Mouse (Mus musculus) liver, embryonic 15.5 days (tissue): Measurements from ENCODE around the gene Rnf167. TPM values are rescaled to one million over a fixed set of nuclear protein-coding genes. Genes with fewer than 3 reads are reported as not detected.
A peak's percentile ranks its signal among the peaks of the same experiment; 100 is the strongest.

Experiments used
- ATAC-seq: fragments of 200-750 bp; cut with Nextera tagmentation; 2 replicates; pipeline ENCODE4 v1.8.0; 2017; ENCODE audit warnings: moderate number of reproducible peaks, mild to moderate bottlenecking, moderate library complexity; ENCODE audit not compliant: insufficient read depth
- H3K27ac ChIP-seq: fragments of 300-500 bp; sonication (generic); replicated peaks from 2 replicates; pipeline ENCODE4 v1.5.1; 2015; ENCODE audit warnings: mild to moderate bottlenecking, inconsistent platforms
- H3K27me3 ChIP-seq: fragments of 300-500 bp; sonication (generic); 2 replicates; pipeline ENCODE4 v1.6.1; 2015; ENCODE audit warnings: mild to moderate bottlenecking, inconsistent platforms
- H3K36me3 ChIP-seq: fragments of 300-500 bp; sonication (generic); replicated peaks from 2 replicates; pipeline ENCODE4 v1.6.1; 2015; ENCODE audit warnings: moderate library complexity, mild to moderate bottlenecking, inconsistent platforms
- H3K4me1 ChIP-seq: fragments of 300-500 bp; sonication (generic); replicated peaks from 2 replicates; pipeline ENCODE4 v1.6.1; 2015; ENCODE audit warnings: inconsistent platforms
- H3K4me2 ChIP-seq: fragments of 300-500 bp; sonication (generic); 2 replicates; pipeline ENCODE4 v1.6.1; 2015; ENCODE audit warnings: moderate library complexity, mild to moderate bottlenecking, inconsistent platforms
- H3K4me3 ChIP-seq: fragments of 300-500 bp; sonication (generic); replicated peaks from 2 replicates; pipeline ENCODE4 v1.5.1; 2015; ENCODE audit warnings: mild to moderate bottlenecking, inconsistent platforms
- H3K9ac ChIP-seq: fragments of 300-500 bp; sonication (generic); 2 replicates; pipeline ENCODE4 v1.6.1; 2015; ENCODE audit warnings: moderate library complexity, mild to moderate bottlenecking, inconsistent platforms
- H3K9me3 ChIP-seq: fragments of 300-500 bp; sonication (generic); replicated peaks from 2 replicates; pipeline ENCODE4 v1.6.1; 2016; ENCODE audit warnings: inconsistent platforms
- WGBS: fragments of 180-500 bp; shearing (Covaris S2); methylation state at CpG from one replicate; pipeline ENCODE4 v1.1.7; 2015; ENCODE audit warnings: mixed read lengths; ENCODE audit not compliant: insufficient replicate concordance; 5-methylcytosine and 5-hydroxymethylcytosine counted together
- polyA plus RNA-seq: library from polyadenylated mRNA; unstranded; fragments of >200 nt; fragmentation: Nextera tagmentation; extraction: Ambion mirVana; gene quantifications from 2 replicates; pipeline ENCODE4 v1.2.1, GENCODE M21; 2015

Rnf167 gene
- polyA plus RNA-seq, 1 experiment from 2014 or later = 76.8 TPM

- Histone ChIP-seq H3K4me1 (peaks cover 57% of the 10 kb centered on the region), H3K36me3 (peaks cover 24% of the 10 kb centered on the region), H3K9me3 (no peaks in the 10 kb centered on the region), H3K4me3 (peak overlapping the region; percentile 99), H3K9ac (peak overlapping the region; percentile 98), H3K27ac (peak overlapping the region; percentile 99), H3K4me2 (peak overlapping the region; percentile 99), H3K27me3 (peaks cover 16% of the 10 kb centered on the region)
- no peak for ATAC-seq
- WGBS = 1% methylated on average over 61 of the region's 61 CpGs
These were observed 8.8 kb downstream of the Rnf167 start for GRCm38 (mm10) chr11:70655571-70656455.

DNA sequence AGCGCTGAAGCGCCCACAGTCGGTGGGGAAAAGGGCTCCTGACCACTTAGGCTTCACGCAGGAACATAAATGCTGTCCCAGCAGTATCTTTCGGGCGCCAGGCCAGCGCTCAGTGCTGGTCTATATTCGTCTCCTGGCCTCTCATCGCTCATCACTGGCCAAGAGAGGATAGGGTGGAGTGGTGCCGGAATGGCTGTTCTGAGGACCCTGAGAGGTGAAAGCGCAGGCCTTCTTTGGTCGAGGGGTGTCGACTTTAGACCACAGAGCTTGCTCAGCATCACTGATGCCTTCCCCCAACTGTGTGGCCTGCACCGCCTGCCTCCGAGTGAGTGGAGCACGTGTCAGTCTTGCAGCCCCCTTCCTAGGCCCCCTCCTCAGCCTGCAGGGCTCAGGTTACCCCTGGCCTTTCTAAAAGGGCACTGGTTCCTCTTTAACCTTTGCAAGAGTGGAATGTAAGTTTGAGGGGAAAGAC lies 9.5 kb downstream of the Rnf167 start:
- H3K4me1 ChIP-seq = peaks cover 51% of the 10 kb centered on the region
- H3K27ac ChIP-seq = peak overlapping the region; percentile 99
- peak overlapping the region; percentile 99 for H3K4me3 ChIP-seq
- no peak for ATAC-seq
- no peak overlapping the region; the same call in 1 of the 2 replicates for H3K9ac ChIP-seq
- peaks cover 19% of the 10 kb centered on the region for H3K36me3 ChIP-seq
- H3K4me2 ChIP-seq = peak overlapping the region; percentile 99
- H3K9me3 ChIP-seq = no peaks in the 10 kb centered on the region
- WGBS = 23% methylated on average over 16 of the region's 16 CpGs
- H3K27me3 ChIP-seq = peaks cover 16% of the 10 kb centered on the region

DNA sequence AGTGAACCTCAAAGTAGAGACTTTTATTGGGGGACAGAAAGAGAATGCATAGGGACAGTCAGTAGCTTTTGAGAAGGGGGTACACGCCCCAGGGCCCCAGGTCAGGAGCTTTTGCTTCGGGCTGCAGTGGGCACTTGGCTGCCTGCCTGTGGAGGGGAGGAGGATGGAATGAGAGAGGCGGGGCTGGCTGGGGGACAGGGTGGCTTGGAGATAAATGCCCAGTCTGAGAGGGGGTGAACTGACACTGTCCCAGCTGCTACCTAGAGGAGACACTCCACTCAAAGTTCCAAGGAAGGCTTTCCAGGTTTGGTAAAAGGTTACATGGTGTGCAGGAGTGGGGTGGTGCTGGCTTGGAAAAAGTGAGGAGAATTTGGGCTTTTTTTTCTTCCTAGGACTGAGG lies 9.9 kb downstream of the Rnf167 start, which contains the start of gene Eno3:
Eno3 (plus strand) TSS at position 239 of the 400 bp plus-strand sequence.
- peak within 1 kb of the TSS; percentile 98 for H3K9ac ChIP-seq
- 19% methylated on average over 3 of the region's 3 CpGs for WGBS
- H3K4me1 ChIP-seq = peaks cover 46% of the 10 kb centered on the region

DNA sequence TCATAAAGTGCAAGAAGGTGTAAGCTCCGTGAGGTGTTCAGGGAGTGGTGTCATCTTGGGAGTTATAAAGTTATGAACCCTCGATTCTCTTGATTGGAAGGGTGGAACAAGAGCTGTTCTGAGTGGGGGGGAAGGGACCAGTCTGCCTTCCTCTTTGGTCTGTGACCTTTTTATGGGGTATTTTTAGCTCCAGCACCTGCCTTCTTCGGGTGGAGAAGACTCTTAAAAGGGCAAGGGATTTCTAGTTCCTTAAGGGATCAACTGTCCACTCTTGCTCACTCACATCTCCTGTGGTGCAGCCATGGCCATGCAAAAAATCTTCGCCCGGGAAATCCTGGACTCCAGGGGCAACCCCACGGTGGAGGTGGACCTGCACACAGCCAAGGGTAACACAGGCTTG lies 10.5 kb downstream of the Rnf167 start:
- peaks cover 40% of the 10 kb centered on the region for H3K4me1 ChIP-seq
- H3K9ac ChIP-seq = no peak overlapping the region
- H3K4me3 ChIP-seq = no peak overlapping the region
- H3K27ac ChIP-seq = no peak overlapping the region
- no peaks in the 10 kb centered on the region for H3K9me3 ChIP-seq
- H3K4me2 ChIP-seq = no peak overlapping the region
- H3K36me3 ChIP-seq = peaks cover 13% of the 10 kb centered on the region
- WGBS = 46% methylated on average over 6 of the region's 6 CpGs
- peaks cover 16% of the 10 kb centered on the region for H3K27me3 ChIP-seq
- no peak for ATAC-seq

More for the DNA sequence above, 9.9 kb downstream of the Rnf167 start, which contains the start of gene Eno3:
- Histone ChIP-seq H3K4me2 (peak within 1 kb of the TSS; percentile 99), H3K36me3 (peaks cover 14% of the 10 kb centered on the region), H3K9me3 (no peaks in the 10 kb centered on the region), H3K4me3 (peak within 1 kb of the TSS; percentile 99), H3K27ac (peak within 1 kb of the TSS; percentile 99), H3K27me3 (peaks cover 16% of the 10 kb centered on the region)
- no peak for ATAC-seq

DNA sequence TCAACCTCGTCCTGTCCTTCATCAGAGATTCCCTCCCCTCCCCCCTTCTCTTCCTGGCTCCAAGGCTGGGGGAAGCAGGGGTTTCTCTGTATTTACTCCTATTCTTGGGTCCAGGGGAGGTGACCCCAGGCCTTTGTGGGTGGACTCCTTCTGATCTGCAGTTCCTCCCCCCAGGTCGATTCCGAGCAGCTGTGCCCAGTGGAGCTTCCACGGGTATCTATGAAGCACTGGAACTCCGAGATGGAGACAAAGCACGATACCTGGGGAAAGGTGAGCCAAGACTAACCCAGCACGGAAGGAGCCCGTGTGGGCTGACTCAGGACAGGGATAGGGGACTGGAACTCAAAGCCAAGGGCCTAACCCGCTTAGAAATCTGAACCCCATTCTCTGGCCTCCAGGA lies 11.0 kb downstream of the Rnf167 start:
- H3K27me3 ChIP-seq = peaks cover 16% of the 10 kb centered on the region
- no peaks in the 10 kb centered on the region for H3K9me3 ChIP-seq
- peaks cover 13% of the 10 kb centered on the region for H3K36me3 ChIP-seq
- no peak overlapping the region for H3K4me3 ChIP-seq
- peaks cover 36% of the 10 kb centered on the region for H3K4me1 ChIP-seq
- WGBS = 66% methylated on average over 9 of the region's 9 CpGs
- no peak overlapping the region for H3K27ac ChIP-seq
- ATAC-seq = no peak
- no peak overlapping the region for H3K9ac ChIP-seq
- no peak overlapping the region for H3K4me2 ChIP-seq

DNA sequence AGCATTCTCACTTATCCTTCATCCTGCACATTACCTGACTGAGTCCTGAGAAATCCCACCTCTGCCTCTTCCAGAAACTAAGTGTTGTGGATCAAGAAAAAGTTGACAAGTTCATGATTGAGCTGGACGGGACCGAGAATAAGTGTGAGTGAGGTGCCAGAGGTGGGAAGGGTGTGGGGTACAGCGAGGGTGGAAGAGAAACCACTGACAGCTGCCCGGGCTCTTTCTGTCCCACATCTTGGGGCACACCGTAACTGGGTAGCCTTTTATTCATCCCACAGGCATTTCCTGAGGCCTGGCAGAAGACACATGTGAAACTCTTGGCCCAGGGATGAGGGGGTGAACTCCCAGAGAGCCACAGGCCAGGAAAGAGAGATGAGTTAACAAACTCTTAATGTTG lies 11.5 kb downstream of the Rnf167 start:
- H3K4me2 ChIP-seq = no peak overlapping the region
- H3K27me3 ChIP-seq = peaks cover 16% of the 10 kb centered on the region
- H3K9me3 ChIP-seq = no peaks in the 10 kb centered on the region
- peaks cover 18% of the 10 kb centered on the region for H3K36me3 ChIP-seq
- no peak overlapping the region for H3K27ac ChIP-seq
- ATAC-seq = no peak
- WGBS = 76% methylated on average over 5 of the region's 5 CpGs
- H3K4me3 ChIP-seq = no peak overlapping the region
- no peak overlapping the region for H3K9ac ChIP-seq
- H3K4me1 ChIP-seq = peaks cover 35% of the 10 kb centered on the region

GRCm38 (mm10) chr11:70658942-70659341 lies 11.9 kb downstream of the Rnf167 start:
- no peak for ATAC-seq
- 69% methylated on average over 8 of the region's 8 CpGs for WGBS
- Histone ChIP-seq H3K4me3 (no peak overlapping the region), H3K36me3 (peaks cover 22% of the 10 kb centered on the region), H3K27ac (no peak overlapping the region), H3K4me1 (peaks cover 35% of the 10 kb centered on the region), H3K9me3 (no peaks in the 10 kb centered on the region), H3K4me2 (no peak overlapping the region), H3K9ac (no peak overlapping the region), H3K27me3 (peaks cover 16% of the 10 kb centered on the region)

DNA sequence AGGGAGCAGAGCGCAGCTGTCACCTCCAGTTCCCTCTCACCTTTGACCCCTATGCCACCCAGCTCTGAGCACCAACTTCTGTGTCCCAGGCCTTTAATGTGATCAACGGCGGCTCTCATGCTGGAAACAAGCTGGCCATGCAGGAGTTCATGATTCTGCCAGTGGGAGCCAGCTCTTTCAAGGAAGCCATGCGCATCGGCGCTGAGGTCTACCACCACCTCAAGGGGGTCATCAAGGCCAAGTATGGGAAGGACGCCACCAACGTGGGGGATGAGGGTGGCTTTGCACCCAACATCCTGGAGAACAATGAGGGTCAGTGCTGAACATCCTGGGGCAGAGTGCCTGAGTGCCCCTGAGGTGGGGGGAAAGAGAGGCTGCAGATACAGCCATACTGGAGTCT lies 13.5 kb downstream of the Rnf167 start:
- ATAC-seq = no peak
- Histone ChIP-seq H3K36me3 (peaks cover 39% of the 10 kb centered on the region), H3K9ac (no peak overlapping the region), H3K9me3 (no peaks in the 10 kb centered on the region), H3K4me2 (no peak overlapping the region), H3K4me3 (no peak overlapping the region), H3K27ac (no peak overlapping the region), H3K27me3 (peaks cover 15% of the 10 kb centered on the region), H3K4me1 (peaks cover 27% of the 10 kb centered on the region)
- WGBS = 89% methylated on average over 8 of the region's 8 CpGs

GRCm38 (mm10) chr11:70663101-70663500 lies 16.1 kb downstream of the Rnf167 start:
- no peak overlapping the region for H3K27ac ChIP-seq
- no peak overlapping the region for H3K9ac ChIP-seq
- 86% methylated on average over 8 of the region's 8 CpGs for WGBS
- peaks cover 52% of the 10 kb centered on the region for H3K36me3 ChIP-seq
- ATAC-seq = no peak
- H3K27me3 ChIP-seq = no peaks in the 10 kb centered on the region
- H3K4me2 ChIP-seq = no peak overlapping the region
- H3K4me3 ChIP-seq = no peak overlapping the region
- H3K9me3 ChIP-seq = no peaks in the 10 kb centered on the region
- H3K4me1 ChIP-seq = peaks cover 24% of the 10 kb centered on the region

- WGBS = 87% methylated on average over 6 of the region's 6 CpGs
These were observed 16.9 kb downstream of the Rnf167 start for GRCm38 (mm10) chr11:70663957-70664356.

DNA sequence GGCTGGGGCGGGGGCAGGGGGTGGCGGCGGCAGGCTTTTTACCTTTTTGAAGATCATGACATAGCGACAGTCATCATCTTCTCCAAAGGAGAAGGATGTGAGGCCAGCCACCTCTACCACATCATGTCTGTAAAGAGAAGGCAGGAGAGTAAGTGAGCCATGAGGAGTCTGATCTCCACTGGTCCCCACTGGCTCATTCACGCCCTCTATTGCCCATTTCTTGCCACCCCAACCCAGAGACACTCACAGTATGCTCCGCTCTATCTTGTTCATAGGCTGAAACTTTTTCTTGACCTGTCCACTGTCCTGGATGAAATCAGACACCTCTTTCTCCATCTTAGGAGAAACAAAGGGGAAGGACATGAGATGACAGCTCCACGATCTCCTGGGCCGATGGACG lies 17.7 kb downstream of the Rnf167 start:
- H3K27me3 ChIP-seq = no peaks in the 10 kb centered on the region
- H3K9me3 ChIP-seq = no peaks in the 10 kb centered on the region
- no peak for ATAC-seq
- H3K36me3 ChIP-seq = peaks cover 52% of the 10 kb centered on the region
- no peak overlapping the region for H3K4me2 ChIP-seq
- no peak overlapping the region for H3K9ac ChIP-seq
- peaks cover 29% of the 10 kb centered on the region for H3K4me1 ChIP-seq
- no peak overlapping the region for H3K27ac ChIP-seq
- WGBS = 89% methylated on average over 9 of the region's 9 CpGs
- H3K4me3 ChIP-seq = no peak overlapping the region

More at GRCm38 (mm10) chr11:70663957-70664356, 16.9 kb downstream of the Rnf167 start:
- no peak overlapping the region for H3K27ac ChIP-seq
- H3K4me1 ChIP-seq = peaks cover 26% of the 10 kb centered on the region
- H3K9ac ChIP-seq = no peak overlapping the region
- H3K36me3 ChIP-seq = peaks cover 52% of the 10 kb centered on the region
- ATAC-seq = no peak
- H3K27me3 ChIP-seq = no peaks in the 10 kb centered on the region
- H3K4me2 ChIP-seq = no peak overlapping the region
- H3K4me3 ChIP-seq = no peak overlapping the region
- no peaks in the 10 kb centered on the region for H3K9me3 ChIP-seq
